Mouse (Mus musculus): Measurements from ENCODE around the gene Sdk2. TPM values are rescaled to one million over a fixed set of nuclear protein-coding genes. Genes with fewer than 3 reads are reported as not detected.

Sdk2 gene
- polyA plus RNA-seq, 1 experiment from 2014 or later: 3.5 TPM

- ATAC-seq (ENCODE audit: insufficient read depth) (no peak), DNase-seq (no peak)
- H3K9ac ChIP-seq: no peak overlapping the region
- H3K4me3 ChIP-seq (ENCODE audit: low read depth, low read length): no peak overlapping the region
- H3K4me2 ChIP-seq: no peak overlapping the region
- TF ChIP-seq CTCF (IDR thresholded peaks at IDR 0.05; ENCODE audit: low read depth): no peak
- no peaks in the 10 kb centered on the region for H3K27me3 ChIP-seq (ENCODE audit: insufficient read depth, low read length)
- no peaks in the 10 kb centered on the region for H3K4me1 ChIP-seq (ENCODE audit: insufficient read depth)
- no peak overlapping the region for H3K27ac ChIP-seq (ENCODE audit: low read depth)
- H3K9me3 ChIP-seq (ENCODE audit: low read depth, low read length): no peaks in the 10 kb centered on the region
- no peaks in the 10 kb centered on the region for H3K36me3 ChIP-seq (ENCODE audit: insufficient read depth)
- WGBS: 63% methylated on average over 9 of the region's 9 CpGs
These were observed 124.6 kb downstream of the Sdk2 start for GRCm38 (mm10) chr11:113942101-113942735.

- Histone ChIP-seq H3K27ac (ENCODE audit: low read depth) (no peak overlapping the region), H3K4me1 (ENCODE audit: insufficient read depth) (no peaks in the 10 kb centered on the region), H3K27me3 (ENCODE audit: insufficient read depth, low read length) (no peaks in the 10 kb centered on the region), H3K4me2 (no peak overlapping the region), H3K36me3 (ENCODE audit: insufficient read depth) (no peaks in the 10 kb centered on the region), H3K4me3 (ENCODE audit: low read depth, low read length) (no peak overlapping the region), H3K9me3 (ENCODE audit: low read depth, low read length) (no peaks in the 10 kb centered on the region), H3K9ac (no peak overlapping the region)
- WGBS: 45% methylated on average over 9 of the region's 9 CpGs
- TF ChIP-seq CTCF (IDR thresholded peaks at IDR 0.05; ENCODE audit: low read depth): no peak
- peak; percentile 40; the same call in 1 of the 2 replicates for ATAC-seq (ENCODE audit: insufficient read depth)
- peak; percentile 61 for DNase-seq
These were observed 133.2 kb downstream of the Sdk2 start for GRCm38 (mm10) chr11:113933678-113934077.

- Histone ChIP-seq H3K27ac (ENCODE audit: low read depth) (no peak overlapping the region), H3K9me3 (ENCODE audit: low read depth, low read length) (no peaks in the 10 kb centered on the region), H3K27me3 (ENCODE audit: insufficient read depth, low read length) (no peaks in the 10 kb centered on the region), H3K9ac (no peak overlapping the region), H3K4me1 (ENCODE audit: insufficient read depth) (no peaks in the 10 kb centered on the region), H3K36me3 (ENCODE audit: insufficient read depth) (no peaks in the 10 kb centered on the region), H3K4me2 (no peak overlapping the region), H3K4me3 (ENCODE audit: low read depth, low read length) (no peak overlapping the region)
- ATAC-seq (ENCODE audit: insufficient read depth) (no peak), DNase-seq (no peak)
- no peak for TF ChIP-seq CTCF (IDR thresholded peaks at IDR 0.05; ENCODE audit: low read depth)
- 73% methylated on average over 7 of the region's 7 CpGs for WGBS
These were observed 133.9 kb downstream of the Sdk2 start for GRCm38 (mm10) chr11:113932909-113933308.

GRCm38 (mm10) chr11:113931701-113932100, 135.1 kb downstream of the Sdk2 start:
- ATAC-seq (ENCODE audit: insufficient read depth): no peak
- no peaks in the 10 kb centered on the region for H3K27me3 ChIP-seq (ENCODE audit: insufficient read depth, low read length)
- H3K4me2 ChIP-seq: no peak overlapping the region
- WGBS: 57% methylated on average over 4 of the region's 4 CpGs
- no peaks in the 10 kb centered on the region for H3K4me1 ChIP-seq (ENCODE audit: insufficient read depth)
- H3K36me3 ChIP-seq (ENCODE audit: insufficient read depth): no peaks in the 10 kb centered on the region
- H3K9me3 ChIP-seq (ENCODE audit: low read depth, low read length): no peaks in the 10 kb centered on the region
- no peak overlapping the region for H3K9ac ChIP-seq
- peak; percentile 23 for DNase-seq
- no peak overlapping the region for H3K27ac ChIP-seq (ENCODE audit: low read depth)
- H3K4me3 ChIP-seq (ENCODE audit: low read depth, low read length): no peak overlapping the region
- no peak for TF ChIP-seq CTCF (IDR thresholded peaks at IDR 0.05; ENCODE audit: low read depth)

GRCm38 (mm10) chr11:113930112-113930511, 136.7 kb downstream of the Sdk2 start:
- Histone ChIP-seq H3K27ac (ENCODE audit: low read depth) (no peak overlapping the region), H3K9me3 (ENCODE audit: low read depth, low read length) (no peaks in the 10 kb centered on the region), H3K4me3 (ENCODE audit: low read depth, low read length) (no peak overlapping the region), H3K36me3 (ENCODE audit: insufficient read depth) (no peaks in the 10 kb centered on the region), H3K9ac (no peak overlapping the region), H3K4me2 (no peak overlapping the region), H3K4me1 (ENCODE audit: insufficient read depth) (no peaks in the 10 kb centered on the region), H3K27me3 (ENCODE audit: insufficient read depth, low read length) (no peaks in the 10 kb centered on the region)
- DNase-seq: no peak
- TF ChIP-seq CTCF (IDR thresholded peaks at IDR 0.05; ENCODE audit: low read depth): no peak
- ATAC-seq (ENCODE audit: insufficient read depth): no peak
- 81% methylated on average over 11 of the region's 11 CpGs for WGBS

GRCm38 (mm10) chr11:113928831-113929230, 138.0 kb downstream of the Sdk2 start:
- H3K4me3 ChIP-seq (ENCODE audit: low read depth, low read length): no peak overlapping the region
- H3K9ac ChIP-seq: no peak overlapping the region
- ATAC-seq (ENCODE audit: insufficient read depth): no peak
- WGBS: 62% methylated on average over 2 of the region's 2 CpGs
- no peak overlapping the region for H3K4me2 ChIP-seq
- no peak for DNase-seq
- no peaks in the 10 kb centered on the region for H3K9me3 ChIP-seq (ENCODE audit: low read depth, low read length)
- TF ChIP-seq CTCF (IDR thresholded peaks at IDR 0.05; ENCODE audit: low read depth): no peak
- H3K4me1 ChIP-seq (ENCODE audit: insufficient read depth): no peaks in the 10 kb centered on the region
- no peaks in the 10 kb centered on the region for H3K27me3 ChIP-seq (ENCODE audit: insufficient read depth, low read length)
- no peak overlapping the region for H3K27ac ChIP-seq (ENCODE audit: low read depth)
- H3K36me3 ChIP-seq (ENCODE audit: insufficient read depth): no peaks in the 10 kb centered on the region

GRCm38 (mm10) chr11:113928291-113928690, 138.6 kb downstream of the Sdk2 start:
- WGBS: 81% methylated on average over 9 of the region's 9 CpGs
- ATAC-seq (ENCODE audit: insufficient read depth) (no peak), DNase-seq (no peak)
- Histone ChIP-seq H3K9me3 (ENCODE audit: low read depth, low read length) (no peaks in the 10 kb centered on the region), H3K9ac (no peak overlapping the region), H3K27me3 (ENCODE audit: insufficient read depth, low read length) (no peaks in the 10 kb centered on the region), H3K4me2 (no peak overlapping the region), H3K36me3 (ENCODE audit: insufficient read depth) (no peaks in the 10 kb centered on the region), H3K4me3 (ENCODE audit: low read depth, low read length) (no peak overlapping the region), H3K27ac (ENCODE audit: low read depth) (no peak overlapping the region), H3K4me1 (ENCODE audit: insufficient read depth) (no peaks in the 10 kb centered on the region)
- TF ChIP-seq CTCF (IDR thresholded peaks at IDR 0.05; ENCODE audit: low read depth): no peak
